Mouse (Mus musculus): ENCODE data around the gene Sms. TPM values are rescaled to one million over a fixed set of nuclear protein-coding genes. Genes with fewer than 3 reads are reported as not detected.

The Sms gene
- polyA plus RNA-seq, 1 experiment from 2014 or later, result 69.5 TPM

DNA sequence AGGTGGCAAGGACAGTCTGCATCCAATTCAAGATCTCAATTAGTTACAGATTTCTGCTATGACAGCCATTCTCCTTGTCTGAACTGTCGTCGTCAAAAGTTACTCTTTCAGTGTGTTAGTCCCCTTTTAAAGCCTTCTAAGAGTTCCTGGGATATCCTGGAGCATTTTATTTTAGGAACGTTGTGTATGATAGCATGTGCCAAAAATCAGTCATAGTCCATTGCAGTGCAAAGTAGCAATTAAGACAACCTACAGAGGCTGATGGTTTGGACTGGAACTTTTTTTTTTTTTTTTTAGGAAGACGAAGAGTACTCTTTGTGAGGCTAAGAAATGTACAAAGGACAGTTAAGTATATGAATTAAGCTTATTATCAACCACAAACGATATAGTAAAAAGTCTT lies 76.9 kb downstream of the Sms start, which contains the start of gene Phex:
TSS of gene Phex (minus strand) at position 101 of the 400 bp plus-strand sequence.
- 68% methylated on average over 5 of the region's 5 CpGs for WGBS

GRCm38 (mm10) chrX:157404919-157405318 lies 87.2 kb downstream of the Sms start:
- Histone ChIP-seq H3K4me1 (no peaks in the 10 kb centered on the region), H3K9me3 (no peaks in the 10 kb centered on the region), H3K27me3 (ENCODE audit: insufficient read depth, poor library complexity, severe bottlenecking) (no peaks in the 10 kb centered on the region), H3K27ac (no peak overlapping the region), H3K4me3 (no peak overlapping the region), H3K36me3 (no peaks in the 10 kb centered on the region)
- no peak for DNase-seq (ENCODE audit: low spot score)
- WGBS, result 68% methylated on average over 6 of the region's 6 CpGs

More for the DNA sequence above, 76.9 kb downstream of the Sms start, which contains the start of gene Phex:
- no peak for DNase-seq (ENCODE audit: low spot score)
- Histone ChIP-seq H3K27ac (no peak within 1 kb of the TSS), H3K4me1 (no peaks in the 10 kb centered on the region), H3K36me3 (no peaks in the 10 kb centered on the region), H3K4me3 (no peak within 1 kb of the TSS), H3K9me3 (no peaks in the 10 kb centered on the region), H3K27me3 (ENCODE audit: insufficient read depth, poor library complexity, severe bottlenecking) (no peaks in the 10 kb centered on the region)

Other genes with a start within 250 kb of the Sms start
- 0.14 and 0.18 TPM in 2 replicates for gene Phex, start 77.0 kb downstream of the Sms start, polyA plus RNA-seq (2016; fragmentation: Nextera tagmentation; extraction: Ambion mirVana)
- gene Yy2, start 76.7 kb upstream of the Sms start, polyA plus RNA-seq (2016; fragmentation: Nextera tagmentation; extraction: Ambion mirVana), result 4.4 and 4.9 TPM in 2 replicates
- gene Mbtps2, start 106.4 kb upstream of the Sms start, polyA plus RNA-seq (2016; fragmentation: Nextera tagmentation; extraction: Ambion mirVana), result 19.7 and 19.8 TPM in 2 replicates
- 308 and 620 TPM in 2 replicates for gene Smpx, start 206.6 kb upstream of the Sms start, polyA plus RNA-seq (2016; fragmentation: Nextera tagmentation; extraction: Ambion mirVana)